Mouse (Mus musculus) embryonic facial prominence, embryonic 13.5 days (tissue): ENCODE data around the gene Dync1i1. TPM values are rescaled to one million over a fixed set of nuclear protein-coding genes. Genes with fewer than 3 reads are reported as not detected.
A peak's percentile ranks its signal among the peaks of the same experiment; 100 is the strongest.

Experiments
- ATAC-seq: fragments of 200-750 bp; cut with Nextera tagmentation; 2 replicates; pipeline ENCODE4 v1.8.0; 2017; ENCODE audit warnings: low read depth; ENCODE audit not compliant: insufficient number of reproducible peaks, insufficient read depth, low FRiP score, low TSS enrichment
- H3K27ac ChIP-seq: fragments of 300-500 bp; sonication (generic); 2 replicates; pipeline ENCODE4 v1.5.1; 2015; ENCODE audit warnings: moderate library complexity, mild to moderate bottlenecking, inconsistent platforms
- H3K27me3 ChIP-seq: fragments of 300-500 bp; sonication (generic); 2 replicates; pipeline ENCODE4 v1.6.1; 2015; ENCODE audit warnings: mild to moderate bottlenecking, inconsistent platforms
- H3K36me3 ChIP-seq: fragments of 300-500 bp; sonication (generic); 2 replicates; pipeline ENCODE4 v1.6.1; 2015; ENCODE audit warnings: mild to moderate bottlenecking, inconsistent platforms
- H3K4me1 ChIP-seq: fragments of 300-500 bp; sonication (generic); 2 replicates; pipeline ENCODE4 v1.6.1; 2015; ENCODE audit warnings: inconsistent platforms
- H3K4me2 ChIP-seq: fragments of 300-500 bp; sonication (generic); 2 replicates; pipeline ENCODE4 v1.6.1; 2015; ENCODE audit warnings: moderate library complexity, mild to moderate bottlenecking, inconsistent platforms
- H3K4me3 ChIP-seq: fragments of 300-500 bp; sonication (generic); 2 replicates; pipeline ENCODE4 v1.5.1; 2015; ENCODE audit warnings: mild to moderate bottlenecking, inconsistent platforms
- H3K9ac ChIP-seq: fragments of 300-500 bp; sonication (generic); 2 replicates; pipeline ENCODE4 v1.6.1; 2015; ENCODE audit warnings: mild to moderate bottlenecking, inconsistent platforms
- H3K9me3 ChIP-seq: fragments of 300-500 bp; sonication (generic); 2 replicates; pipeline ENCODE4 v1.6.1; 2016; ENCODE audit warnings: inconsistent platforms
- WGBS: fragments of 180-500 bp; shearing (Covaris S2); methylation state at CpG from one replicate; pipeline ENCODE4 v1.1.7; 2015; ENCODE audit warnings: mixed read lengths; 5-methylcytosine and 5-hydroxymethylcytosine counted together
- polyA plus RNA-seq: library from polyadenylated mRNA; unstranded; fragments of >200 nt; fragmentation: Nextera tagmentation; extraction: Ambion mirVana; gene quantifications from 2 replicates; pipeline ENCODE4 v1.2.1, GENCODE M21; 2015

Gene Dync1i1
- polyA plus RNA-seq, 1 experiment from 2014 or later = 3.8 TPM

GRCm38 (mm10) chr6:5734398-5734797 lies 9.0 kb downstream of the Dync1i1 start:
- Histone ChIP-seq H3K9ac (no peak overlapping the region), H3K27me3 (no peaks in the 10 kb centered on the region; the same call in 1 of the 2 replicates), H3K4me3 (no peak overlapping the region), H3K4me2 (no peak overlapping the region), H3K27ac (no peak overlapping the region), H3K4me1 (no peaks in the 10 kb centered on the region), H3K36me3 (no peaks in the 10 kb centered on the region), H3K9me3 (no peaks in the 10 kb centered on the region)
- ATAC-seq = no peak

GRCm38 (mm10) chr6:5734862-5735261 lies 9.4 kb downstream of the Dync1i1 start:
- H3K9ac ChIP-seq = no peak overlapping the region
- no peak for ATAC-seq
- H3K36me3 ChIP-seq = no peaks in the 10 kb centered on the region
- no peaks in the 10 kb centered on the region for H3K4me1 ChIP-seq
- H3K27ac ChIP-seq = no peak overlapping the region
- no peaks in the 10 kb centered on the region for H3K9me3 ChIP-seq
- H3K4me3 ChIP-seq = no peak overlapping the region
- no peak overlapping the region for H3K4me2 ChIP-seq
- no peaks in the 10 kb centered on the region; the same call in 1 of the 2 replicates for H3K27me3 ChIP-seq
- 78% methylated on average over 1 of the region's 1 CpGs for WGBS

- 79% methylated on average over 7 of the region's 7 CpGs for WGBS
- Histone ChIP-seq H3K4me3 (no peak overlapping the region), H3K27me3 (no peaks in the 10 kb centered on the region; the same call in 1 of the 2 replicates), H3K4me1 (no peaks in the 10 kb centered on the region), H3K4me2 (no peak overlapping the region), H3K27ac (no peak overlapping the region), H3K36me3 (no peaks in the 10 kb centered on the region), H3K9ac (no peak overlapping the region), H3K9me3 (no peaks in the 10 kb centered on the region)
- no peak for ATAC-seq
Observed at GRCm38 (mm10) chr6:5739711-5740110, 14.3 kb downstream of the Dync1i1 start.

GRCm38 (mm10) chr6:5741395-5742032 lies 16.1 kb downstream of the Dync1i1 start:
- no peak overlapping the region for H3K4me2 ChIP-seq
- WGBS = 88% methylated on average over 6 of the region's 6 CpGs
- no peaks in the 10 kb centered on the region for H3K9me3 ChIP-seq
- no peak overlapping the region for H3K4me3 ChIP-seq
- H3K27me3 ChIP-seq = no peaks in the 10 kb centered on the region; the same call in 1 of the 2 replicates
- no peak overlapping the region for H3K9ac ChIP-seq
- no peak for ATAC-seq
- H3K27ac ChIP-seq = no peak overlapping the region
- no peaks in the 10 kb centered on the region for H3K4me1 ChIP-seq
- no peaks in the 10 kb centered on the region for H3K36me3 ChIP-seq

DNA sequence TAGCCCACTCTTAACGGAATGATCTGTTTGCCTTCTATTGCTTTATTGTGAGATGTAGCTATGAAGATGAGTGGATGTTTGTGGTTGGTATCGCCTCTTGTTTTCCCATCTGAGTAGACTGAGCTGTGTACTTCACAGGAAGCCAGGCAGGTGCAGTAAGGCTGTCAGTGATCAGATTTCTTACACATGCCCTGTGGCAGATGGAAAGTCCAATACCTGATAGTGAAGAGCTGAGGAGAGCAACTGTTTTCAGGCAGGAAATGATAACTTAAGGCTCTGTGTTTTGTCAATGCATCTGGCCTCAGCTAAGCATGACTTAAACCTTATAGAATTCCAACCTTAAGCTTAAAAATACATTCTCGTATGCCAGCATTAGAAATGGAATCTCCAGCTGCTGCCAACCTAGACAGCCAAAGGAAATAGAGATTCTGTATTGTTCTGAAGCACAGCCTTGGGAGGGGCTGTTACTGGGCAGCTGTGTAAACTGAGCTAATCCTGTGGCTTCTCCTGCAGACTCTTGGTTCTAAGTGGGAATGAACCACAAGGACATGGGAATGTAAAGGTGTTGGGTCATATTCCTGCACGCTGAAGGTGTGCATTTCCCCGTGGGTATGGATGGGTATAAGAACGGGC lies 24.8 kb downstream of the Dync1i1 start:
- H3K36me3 ChIP-seq = no peaks in the 10 kb centered on the region
- H3K27ac ChIP-seq = no peak overlapping the region
- no peak overlapping the region for H3K4me3 ChIP-seq
- H3K4me2 ChIP-seq = no peak overlapping the region
- H3K9me3 ChIP-seq = no peaks in the 10 kb centered on the region
- WGBS = 68% methylated on average over 6 of the region's 6 CpGs
- no peak for ATAC-seq
- no peaks in the 10 kb centered on the region for H3K27me3 ChIP-seq
- H3K9ac ChIP-seq = no peak overlapping the region
- peaks cover 26% of the 10 kb centered on the region for H3K4me1 ChIP-seq

- Histone ChIP-seq H3K27ac (no peak overlapping the region), H3K36me3 (no peaks in the 10 kb centered on the region), H3K4me1 (peaks cover 26% of the 10 kb centered on the region), H3K27me3 (no peaks in the 10 kb centered on the region), H3K9me3 (no peaks in the 10 kb centered on the region), H3K9ac (no peak overlapping the region), H3K4me2 (peak overlapping the region; percentile 5; the same call in 1 of the 2 replicates), H3K4me3 (no peak overlapping the region)
- WGBS = 59% methylated on average over 16 of the region's 16 CpGs
- ATAC-seq = no peak
Observed at GRCm38 (mm10) chr6:5752128-5752527, 26.7 kb downstream of the Dync1i1 start.

DNA sequence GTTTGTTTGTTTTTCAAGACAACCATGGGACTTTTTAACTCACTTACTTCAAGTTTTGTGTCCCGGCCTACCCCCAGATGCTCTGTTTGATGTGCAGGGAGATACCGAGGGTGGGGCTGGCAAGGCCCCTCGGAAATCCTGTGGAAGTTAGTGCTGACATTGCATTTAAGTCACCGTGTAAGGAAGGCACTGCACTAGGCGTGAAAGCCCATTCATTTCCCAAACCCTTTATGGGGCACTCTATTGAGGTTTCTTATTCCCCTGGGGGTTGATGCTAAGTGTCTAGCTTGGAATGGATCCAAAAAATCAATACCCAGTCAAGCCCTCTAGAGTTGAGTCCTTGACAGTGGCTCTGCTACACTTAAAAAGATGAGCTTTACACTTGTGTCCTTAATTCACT lies 27.2 kb downstream of the Dync1i1 start:
- Histone ChIP-seq H3K4me3 (no peak overlapping the region), H3K4me2 (peak overlapping the region; percentile 5; the same call in 1 of the 2 replicates), H3K9me3 (no peaks in the 10 kb centered on the region), H3K27ac (no peak overlapping the region), H3K4me1 (peaks cover 26% of the 10 kb centered on the region), H3K27me3 (no peaks in the 10 kb centered on the region), H3K9ac (no peak overlapping the region), H3K36me3 (no peaks in the 10 kb centered on the region)
- 66% methylated on average over 5 of the region's 5 CpGs for WGBS
- ATAC-seq = no peak

- peaks cover 10% of the 10 kb centered on the region for H3K4me1 ChIP-seq
- no peaks in the 10 kb centered on the region for H3K36me3 ChIP-seq
- H3K4me2 ChIP-seq = no peak overlapping the region
- no peak for ATAC-seq
- no peak overlapping the region for H3K9ac ChIP-seq
- H3K9me3 ChIP-seq = no peaks in the 10 kb centered on the region
- no peak overlapping the region for H3K27ac ChIP-seq
- WGBS = 64% methylated on average over 5 of the region's 5 CpGs
- no peaks in the 10 kb centered on the region for H3K27me3 ChIP-seq
- H3K4me3 ChIP-seq = no peak overlapping the region
Observed at GRCm38 (mm10) chr6:5756509-5757130, 31.2 kb downstream of the Dync1i1 start.

- Histone ChIP-seq H3K9me3 (no peaks in the 10 kb centered on the region), H3K4me2 (no peak overlapping the region), H3K36me3 (no peaks in the 10 kb centered on the region), H3K4me1 (no peaks in the 10 kb centered on the region), H3K4me3 (no peak overlapping the region), H3K27me3 (no peaks in the 10 kb centered on the region), H3K27ac (no peak overlapping the region), H3K9ac (no peak overlapping the region)
- 69% methylated on average over 2 of the region's 2 CpGs for WGBS
- ATAC-seq = no peak
Observed at GRCm38 (mm10) chr6:5762943-5763342, 37.5 kb downstream of the Dync1i1 start.

DNA sequence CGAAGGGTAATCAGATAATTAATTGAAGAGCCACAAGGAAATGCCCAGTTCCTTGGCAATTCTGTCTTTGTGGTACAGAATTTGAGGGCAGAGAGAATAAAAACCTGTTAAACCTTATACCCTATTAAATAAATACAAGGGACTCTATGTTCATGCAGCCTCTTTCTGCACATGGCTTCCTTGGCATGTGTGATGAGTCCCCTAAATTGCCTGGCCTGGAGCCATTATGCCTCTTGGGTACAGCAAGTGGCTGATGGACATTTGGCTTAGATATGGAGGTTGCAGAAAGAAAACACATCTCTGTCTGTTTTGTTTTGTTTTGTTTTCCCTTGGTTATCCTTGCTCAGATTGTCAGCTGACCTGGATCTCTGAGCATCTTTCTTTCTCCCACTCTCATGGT lies 43.1 kb downstream of the Dync1i1 start:
- no peak for ATAC-seq
- H3K36me3 ChIP-seq = no peaks in the 10 kb centered on the region
- H3K9ac ChIP-seq = no peak overlapping the region
- no peak overlapping the region for H3K4me3 ChIP-seq
- no peaks in the 10 kb centered on the region for H3K27me3 ChIP-seq
- no peak overlapping the region for H3K27ac ChIP-seq
- WGBS = 79% methylated on average over 1 of the region's 1 CpGs
- H3K9me3 ChIP-seq = no peaks in the 10 kb centered on the region
- H3K4me2 ChIP-seq = no peak overlapping the region
- H3K4me1 ChIP-seq = no peaks in the 10 kb centered on the region

- no peak overlapping the region for H3K27ac ChIP-seq
- ATAC-seq = no peak
- H3K4me2 ChIP-seq = no peak overlapping the region
- no peak overlapping the region for H3K9ac ChIP-seq
- no peak overlapping the region for H3K4me3 ChIP-seq
- H3K9me3 ChIP-seq = no peaks in the 10 kb centered on the region
- H3K4me1 ChIP-seq = no peaks in the 10 kb centered on the region
- WGBS = 91% methylated on average over 4 of the region's 4 CpGs
- H3K36me3 ChIP-seq = no peaks in the 10 kb centered on the region
- H3K27me3 ChIP-seq = no peaks in the 10 kb centered on the region
Observed at GRCm38 (mm10) chr6:5770283-5770682, 44.8 kb downstream of the Dync1i1 start.

- H3K4me1 ChIP-seq = no peaks in the 10 kb centered on the region
- 68% methylated on average over 3 of the region's 3 CpGs for WGBS
- no peak for ATAC-seq
- no peak overlapping the region for H3K4me2 ChIP-seq
- H3K9me3 ChIP-seq = no peaks in the 10 kb centered on the region
- no peak overlapping the region for H3K9ac ChIP-seq
- H3K4me3 ChIP-seq = no peak overlapping the region
- H3K27ac ChIP-seq = no peak overlapping the region
- no peaks in the 10 kb centered on the region for H3K36me3 ChIP-seq
- no peaks in the 10 kb centered on the region for H3K27me3 ChIP-seq
Observed at GRCm38 (mm10) chr6:5775461-5775860, 50.0 kb downstream of the Dync1i1 start.
